Mouse (Mus musculus): Measurements from ENCODE around the gene Col28a1.

- TF ChIP-seq TCF12 (IDR thresholded peaks at IDR 0.05; ENCODE audit: insufficient read depth, poor library complexity, severe bottlenecking) (no peak), MAX (IDR thresholded peaks at IDR 0.05; ENCODE audit: low read depth) (no peak), POLR2A (IDR thresholded peaks at IDR 0.05; ENCODE audit: insufficient read length, low read depth) (no peak), MYOG (IDR thresholded peaks at IDR 0.05; ENCODE audit: control insufficient read depth in 1 of 3, insufficient read depth in 1 of 3, insufficient read length in 2 of 3, low read depth in 2 of 3) (no peak), USF1 (IDR thresholded peaks at IDR 0.05; ENCODE audit: low read depth) (no peak), TCF3 (IDR thresholded peaks at IDR 0.05; ENCODE audit: insufficient read length, low read depth) (no peak), POLR2AphosphoS2 (IDR thresholded peaks at IDR 0.05; ENCODE audit: insufficient read length, low read depth) (no peak), MYOD1 (IDR thresholded peaks at IDR 0.05; ENCODE audit: control insufficient read depth in 1 of 3, insufficient read length in 2 of 3, low read depth in 2 of 3) (no peak)
Observed at GRCm38 (mm10) chr6:8068394-8068793, 124.0 kb downstream of the Col28a1 start.

Data from myocyte (in vitro differentiated cells).